Mouse (Mus musculus): ENCODE data around the gene Lrrc40.
A peak's percentile ranks its signal among the peaks of the same experiment; 100 is the strongest.
"Not testable (repeated sequence)": the region's sequence is repeated elsewhere in the genome, so short reads cannot be mapped to it uniquely, and the experiment has no call there.

The Lrrc40 gene

GRCm38 (mm10) chr3:158091601-158092000 lies 55.1 kb downstream of the Lrrc40 start:
- peak; percentile 78 for DNase-seq (ENCODE audit: low read depth, low spot score)

DNA sequence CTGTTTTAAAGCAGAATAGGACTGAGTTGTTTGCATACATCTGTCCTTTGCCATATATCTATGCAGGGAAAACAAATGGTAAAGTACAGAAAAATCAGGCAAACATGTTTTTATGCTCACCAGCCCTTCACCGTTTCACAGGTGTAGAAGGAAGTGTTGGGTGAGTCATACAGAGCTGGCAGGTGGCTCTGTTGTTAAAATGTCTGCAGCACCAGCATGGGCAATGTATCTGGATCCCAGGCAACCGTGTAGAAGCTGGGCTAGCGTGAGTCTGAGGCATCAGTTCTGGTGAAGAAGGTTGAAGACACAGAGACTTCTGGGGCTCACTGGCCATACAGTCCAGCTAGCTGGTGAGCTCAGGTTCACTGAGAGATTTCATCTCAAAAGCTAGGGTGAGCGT lies 57.5 kb downstream of the Lrrc40 start:
- DNase-seq (ENCODE audit: low read depth, low spot score) = peak; percentile 54

- not testable (repeated sequence) for DNase-seq (ENCODE audit: low read depth, low spot score)
Observed at GRCm38 (mm10) chr3:158102043-158102442, 65.6 kb downstream of the Lrrc40 start.

GRCm38 (mm10) chr3:158102530-158102929 lies 66.1 kb downstream of the Lrrc40 start:
- DNase-seq (ENCODE audit: low read depth, low spot score) = not testable (repeated sequence)

DNA sequence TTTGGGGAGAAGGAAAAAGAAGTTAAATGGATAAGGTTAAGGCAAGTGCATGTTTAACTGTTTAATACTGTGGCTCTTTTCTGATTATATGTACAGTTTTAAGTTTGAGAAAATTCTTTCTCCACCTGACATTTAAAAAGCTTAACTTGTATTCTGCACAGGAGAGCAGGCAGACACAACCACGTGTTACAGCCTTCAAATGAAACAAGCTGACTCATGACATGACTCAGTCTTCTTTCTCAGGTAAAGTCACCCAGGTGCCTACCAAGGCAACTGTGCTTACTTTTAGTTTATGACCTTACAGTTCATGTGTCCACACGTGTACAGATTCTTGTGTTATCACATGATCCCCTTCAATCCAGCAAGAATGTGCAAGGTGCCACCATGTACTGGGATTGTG lies 67.0 kb downstream of the Lrrc40 start:
- peak; percentile 29 for DNase-seq (ENCODE audit: low read depth, low spot score)

- DNase-seq (ENCODE audit: low read depth, low spot score) = peak; percentile 26
Observed at GRCm38 (mm10) chr3:158105260-158105659, 68.8 kb downstream of the Lrrc40 start.

Data from brain, adult 2 months (tissue).